Mouse (Mus musculus) spleen, postnatal 10 days (tissue): Measurements from ENCODE around the gene Gm20388.
A peak's percentile ranks its signal among the peaks of the same experiment; 100 is the strongest.

Experiments used
- DNase-seq, 2 experiments: peaks; one replicate each; pipeline ENCODE4 v3.0.0; 2021 to 2022; ENCODE audit warnings: low spot score in 2 of 2

Gene Gm20388

GRCm38 (mm10) chr8:121935341-121936294, 2025.0 kb downstream of the Gm20388 start:
- DNase-seq: no peak

GRCm38 (mm10) chr8:121936391-121936790, 2025.8 kb downstream of the Gm20388 start:
- DNase-seq: no peak

- no peak for DNase-seq
These were observed 2028.1 kb downstream of the Gm20388 start for GRCm38 (mm10) chr8:121938732-121939131.

GRCm38 (mm10) chr8:121943057-121943540, 2032.5 kb downstream of the Gm20388 start:
- DNase-seq: no peak

- no peak for DNase-seq
These were observed 2033.1 kb downstream of the Gm20388 start for GRCm38 (mm10) chr8:121943716-121944115.

- no peak for DNase-seq
These were observed 2034.2 kb downstream of the Gm20388 start, which contains the start of gene Car5a for GRCm38 (mm10) chr8:121944831-121945230. Car5a (minus strand) TSS chr8:121944904.

- DNase-seq: no peak
These were observed 2035.7 kb downstream of the Gm20388 start for GRCm38 (mm10) chr8:121946351-121946750.

GRCm38 (mm10) chr8:121947047-121947752, 2036.6 kb downstream of the Gm20388 start:
- DNase-seq: no peak

GRCm38 (mm10) chr8:121947753-121948141, 2037.1 kb downstream of the Gm20388 start:
- peak; percentile 86 to 94 for DNase-seq

- DNase-seq: peak in 1 of 2 experiments; percentile 36
These were observed 2037.9 kb downstream of the Gm20388 start for GRCm38 (mm10) chr8:121948321-121949145.

- peak in 1 of 2 experiments; percentile 33 for DNase-seq
These were observed 2038.7 kb downstream of the Gm20388 start, which contains the start of gene Banp for GRCm38 (mm10) chr8:121949222-121949800. Banp (plus strand) TSS chr8:121949750.

- DNase-seq: peak; percentile 99 to 100
These were observed 2039.5 kb downstream of the Gm20388 start for GRCm38 (mm10) chr8:121949941-121950748.

- peak; percentile 70 to 79 for DNase-seq
These were observed 2040.4 kb downstream of the Gm20388 start for GRCm38 (mm10) chr8:121950749-121951655.

- DNase-seq: peak in 1 of 2 experiments; percentile 33
These were observed 2041.0 kb downstream of the Gm20388 start for GRCm38 (mm10) chr8:121951656-121952009.

GRCm38 (mm10) chr8:121952122-121952521, 2041.5 kb downstream of the Gm20388 start:
- DNase-seq: no peak

GRCm38 (mm10) chr8:121952800-121953199, 2042.2 kb downstream of the Gm20388 start:
- no peak for DNase-seq

- DNase-seq: no peak
These were observed 2043.3 kb downstream of the Gm20388 start for GRCm38 (mm10) chr8:121953821-121954545.

- DNase-seq: no peak
These were observed 2044.4 kb downstream of the Gm20388 start for GRCm38 (mm10) chr8:121954981-121955555.
